Mouse (Mus musculus) brown adipose tissue, adult 24 weeks (tissue): Measurements from ENCODE around the gene Fbln1. TPM values are rescaled to one million over a fixed set of nuclear protein-coding genes. Genes with fewer than 3 reads are reported as not detected.

ENCODE experiments used
- H3K27ac ChIP-seq: fragments of 200-500 bp; replicated peaks from 2 replicates; pipeline ENCODE4 v1.5.1; 2012; ENCODE audit warnings: low read depth, mild to moderate bottlenecking, low read length
- H3K4me1 ChIP-seq: fragments of 200-500 bp; 2 replicates; pipeline ENCODE4 v1.6.1; 2012; ENCODE audit warnings: low read length, mixed read lengths; ENCODE audit not compliant: control insufficient read depth, insufficient read depth, insufficient read length
- H3K4me3 ChIP-seq: fragments of 200-500 bp; 2 replicates; pipeline ENCODE4 v1.5.1; 2012; ENCODE audit warnings: low read depth, mild to moderate bottlenecking, low read length, moderate library complexity; ENCODE audit not compliant: insufficient read depth
- polyA plus RNA-seq: library from polyadenylated mRNA; stranded (reverse); fragments of >200 nt; gene quantifications from 2 replicates; pipeline ENCODE4 v1.2.4, GENCODE M21; 2012; ENCODE audit not compliant: missing spikeins, insufficient read depth, insufficient read length

Fbln1 gene
- 2.8 and 5.2 TPM in 2 replicates for polyA plus RNA-seq

DNA sequence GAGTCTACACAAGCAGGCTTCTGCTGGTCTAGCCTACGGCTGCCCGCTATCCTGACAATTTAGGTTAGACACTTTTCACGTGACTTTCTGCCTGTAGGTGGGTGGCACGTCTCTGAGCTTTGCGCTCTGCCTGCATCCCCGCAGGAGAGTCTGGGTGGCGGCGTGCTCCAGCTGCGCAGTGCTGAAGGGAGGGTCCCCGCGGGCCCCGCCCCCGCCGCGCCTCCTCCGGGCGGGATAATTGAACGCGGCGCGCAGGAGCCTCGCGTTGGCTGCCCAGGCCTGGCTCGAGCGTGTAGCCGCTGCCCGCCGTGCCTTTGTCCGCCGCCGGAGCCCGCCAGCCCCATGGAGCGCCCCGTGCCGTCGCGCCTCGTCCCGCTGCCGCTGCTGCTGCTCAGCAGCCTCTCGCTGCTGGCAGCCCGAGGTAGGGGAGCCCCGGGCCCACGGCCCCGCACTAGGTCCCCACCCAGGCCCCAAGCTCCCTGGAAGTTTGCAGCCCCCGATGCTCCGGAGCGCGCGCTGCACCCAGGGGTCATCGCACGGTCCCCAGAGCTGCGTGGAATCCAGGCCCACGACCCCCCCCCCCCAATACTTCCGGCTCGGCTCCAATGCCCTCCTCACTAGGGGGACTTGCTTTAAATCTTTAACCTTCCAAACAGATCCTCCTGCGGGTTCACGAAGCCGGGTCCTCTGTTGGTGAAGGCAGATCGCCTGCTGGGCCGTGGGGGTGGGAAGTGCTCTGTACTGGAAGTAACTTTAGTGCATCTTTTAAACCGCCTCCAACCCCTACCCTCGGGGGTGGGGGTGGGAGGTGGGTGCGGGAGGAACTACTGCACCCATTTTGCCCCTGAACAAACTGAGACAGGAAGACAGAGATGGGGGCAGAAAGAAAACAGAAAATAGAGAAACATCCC is at the start of gene Fbln1:
Gene Fbln1 (plus strand): TSS at position 158 of the 911 bp plus-strand sequence.
- H3K4me3 ChIP-seq = peak within 1 kb of the TSS; percentile 28; the same call in 1 of the 2 replicates
- H3K4me1 ChIP-seq = no peaks in the 10 kb centered on the region
- H3K27ac ChIP-seq = no peak within 1 kb of the TSS

DNA sequence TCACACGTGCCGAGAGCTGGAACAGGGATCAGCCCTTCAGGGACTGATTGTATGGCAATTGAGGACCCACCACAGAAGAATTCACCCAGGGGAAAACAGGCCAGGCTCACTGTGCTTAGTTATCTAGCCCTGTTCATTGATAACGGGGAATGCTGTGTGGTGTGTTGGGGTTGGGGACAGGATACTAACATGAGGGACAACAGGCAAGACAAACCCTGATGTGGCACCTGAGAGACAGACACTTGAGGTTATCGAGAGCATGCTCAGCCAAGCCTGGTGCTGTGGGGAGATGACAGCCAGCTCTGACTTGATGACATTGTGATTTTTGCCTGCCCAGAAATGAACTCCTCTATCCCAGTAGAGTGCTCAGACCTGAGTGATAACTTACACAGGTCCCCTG is 49.6 kb upstream of the Fbln1 start:
- Histone ChIP-seq H3K4me1 (no peaks in the 10 kb centered on the region), H3K27ac (no peak overlapping the region), H3K4me3 (no peak overlapping the region)

DNA sequence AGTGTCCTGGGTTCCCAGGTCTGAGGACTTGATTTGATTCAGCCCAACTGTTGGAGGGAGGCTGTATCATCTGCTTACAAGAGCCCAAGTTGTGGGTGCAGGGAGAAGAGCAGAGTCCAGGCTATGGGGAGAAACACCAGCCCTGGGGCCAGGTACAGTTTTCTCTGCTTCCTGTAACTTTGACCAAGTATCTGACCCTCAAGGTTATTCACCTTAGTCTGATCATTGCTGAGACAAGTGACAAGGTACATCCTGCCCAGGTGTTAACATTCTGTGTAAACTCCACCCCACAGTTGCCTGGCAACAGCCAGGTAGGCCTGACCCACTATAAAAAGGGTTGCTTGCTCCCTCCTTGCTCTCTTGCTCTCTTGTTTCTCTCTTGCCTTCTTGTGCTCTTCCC is 44.3 kb upstream of the Fbln1 start:
- Histone ChIP-seq H3K4me1 (no peaks in the 10 kb centered on the region), H3K4me3 (no peak overlapping the region), H3K27ac (no peak overlapping the region)

DNA sequence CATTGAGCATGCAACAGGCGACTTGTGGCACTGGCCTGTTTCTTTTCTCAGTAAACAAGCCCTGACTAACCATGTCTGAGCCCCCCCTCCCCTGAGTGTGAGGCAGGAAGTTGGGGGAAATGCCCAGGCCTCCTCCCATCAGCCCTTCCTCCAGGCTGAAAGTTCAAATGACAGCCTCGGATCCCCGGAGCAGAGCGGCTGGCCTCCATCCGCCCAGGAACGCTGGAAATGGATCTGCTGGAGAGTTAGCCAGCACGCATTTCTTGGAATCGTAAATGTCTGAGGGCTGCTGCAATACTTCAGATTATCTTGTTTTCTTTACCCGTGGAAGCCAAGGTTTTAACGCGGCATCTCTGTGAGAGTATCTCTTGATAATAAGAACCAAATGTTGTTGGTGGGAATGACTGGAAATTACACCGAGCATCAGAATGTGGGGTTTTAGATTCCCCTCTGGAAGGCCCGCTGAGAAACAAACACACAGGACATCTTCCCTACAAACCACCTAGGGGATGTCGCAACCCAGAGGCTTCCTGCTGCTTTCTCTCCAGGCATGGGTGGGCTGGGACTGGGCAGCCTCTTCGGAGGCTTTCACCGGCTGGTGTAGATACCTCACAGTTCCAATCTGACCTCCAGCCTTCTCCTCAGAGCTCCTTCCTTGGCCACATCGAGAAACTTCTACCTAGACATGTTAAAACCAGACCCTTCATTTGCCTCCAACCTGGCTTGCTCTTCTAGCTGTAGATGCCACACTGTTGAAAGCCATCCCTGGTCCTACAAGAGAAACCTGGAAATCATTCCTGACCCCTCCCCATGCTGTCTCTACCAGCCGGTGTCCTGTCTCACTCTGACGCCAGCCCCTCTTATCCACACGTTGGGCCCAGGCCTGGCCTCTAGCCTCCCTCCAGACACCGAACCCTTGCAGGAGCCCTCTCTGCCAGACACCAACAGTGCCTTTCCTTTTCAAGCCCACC is 42.8 kb upstream of the Fbln1 start:
- H3K27ac ChIP-seq = no peak overlapping the region
- no peaks in the 10 kb centered on the region for H3K4me1 ChIP-seq
- H3K4me3 ChIP-seq = no peak overlapping the region

DNA sequence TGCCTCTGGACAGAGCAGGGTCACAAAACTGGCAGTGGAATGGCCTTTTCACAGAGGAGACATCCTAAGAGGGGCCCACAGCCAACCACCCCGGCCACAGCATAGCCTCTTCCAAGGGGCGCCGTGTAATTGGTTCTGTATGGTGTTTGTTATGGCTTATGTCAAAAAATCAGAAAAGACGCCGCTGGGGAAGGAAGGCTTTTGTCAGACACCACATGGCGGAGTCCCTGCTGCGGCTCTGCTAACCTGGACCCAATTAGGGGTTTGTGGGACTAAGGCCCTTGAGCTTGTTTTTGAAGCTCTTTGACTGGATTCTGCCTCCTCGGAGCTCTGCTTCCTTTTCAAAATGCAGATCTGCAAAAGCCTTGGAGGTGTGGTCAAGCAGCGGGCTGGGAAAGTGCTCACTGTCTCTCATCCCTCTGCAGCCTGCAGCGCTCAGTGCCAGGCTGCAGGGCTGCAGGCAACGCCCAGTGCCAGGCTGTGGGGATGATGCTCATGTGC is 39.3 kb upstream of the Fbln1 start:
- Histone ChIP-seq H3K4me1 (no peaks in the 10 kb centered on the region), H3K4me3 (no peak overlapping the region), H3K27ac (no peak overlapping the region)

DNA sequence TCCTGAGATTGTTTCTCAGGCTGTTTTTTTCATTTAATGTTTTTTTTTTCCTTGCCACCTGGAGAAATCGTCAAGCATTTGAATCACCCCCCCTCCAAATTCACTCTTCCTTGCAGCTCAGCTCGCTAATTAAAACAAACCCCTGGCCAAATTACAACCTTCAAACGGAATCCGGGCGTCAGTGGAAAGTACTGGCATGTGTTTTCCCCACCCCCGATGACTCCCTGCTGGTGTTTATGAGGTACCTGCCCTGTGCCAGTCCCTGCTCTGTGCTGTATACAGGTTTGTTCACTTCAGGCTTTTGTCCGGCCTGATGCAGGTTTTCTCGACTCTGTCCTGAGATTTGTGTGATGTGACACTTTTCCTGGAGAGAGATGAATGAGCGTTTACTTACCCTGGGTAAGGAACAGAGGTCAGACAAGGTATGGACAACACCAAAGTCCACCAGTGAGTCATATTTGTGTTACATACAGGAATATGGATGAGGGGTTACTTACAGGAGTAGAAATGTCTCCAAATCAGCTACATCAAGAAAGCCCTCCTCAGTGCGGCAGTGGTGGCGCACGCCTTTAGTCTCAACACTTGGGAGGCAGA is 38.6 kb upstream of the Fbln1 start:
- Histone ChIP-seq H3K4me1 (no peaks in the 10 kb centered on the region), H3K4me3 (no peak overlapping the region), H3K27ac (no peak overlapping the region)

DNA sequence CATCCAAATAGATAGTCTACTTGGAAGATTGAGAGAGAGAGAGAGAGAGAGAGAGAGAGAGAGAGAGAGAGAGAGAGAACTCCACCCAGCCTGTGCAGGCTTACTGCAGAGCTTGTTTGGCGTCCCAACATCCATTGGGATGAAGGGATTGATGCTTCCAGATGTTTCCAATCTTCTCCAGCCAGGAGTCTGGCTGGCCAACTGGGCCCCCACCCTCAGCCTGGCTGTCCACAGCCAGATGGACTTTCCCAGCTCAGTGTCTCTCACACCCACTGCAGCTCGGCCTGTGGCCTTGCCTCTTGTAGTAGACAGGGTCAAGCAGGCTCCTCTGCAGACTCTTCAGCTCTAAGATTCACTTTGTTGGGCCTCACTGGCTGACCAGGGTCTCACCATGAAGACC is 33.7 kb upstream of the Fbln1 start:
- no peak overlapping the region for H3K27ac ChIP-seq
- H3K4me3 ChIP-seq = no peak overlapping the region
- H3K4me1 ChIP-seq = no peaks in the 10 kb centered on the region

DNA sequence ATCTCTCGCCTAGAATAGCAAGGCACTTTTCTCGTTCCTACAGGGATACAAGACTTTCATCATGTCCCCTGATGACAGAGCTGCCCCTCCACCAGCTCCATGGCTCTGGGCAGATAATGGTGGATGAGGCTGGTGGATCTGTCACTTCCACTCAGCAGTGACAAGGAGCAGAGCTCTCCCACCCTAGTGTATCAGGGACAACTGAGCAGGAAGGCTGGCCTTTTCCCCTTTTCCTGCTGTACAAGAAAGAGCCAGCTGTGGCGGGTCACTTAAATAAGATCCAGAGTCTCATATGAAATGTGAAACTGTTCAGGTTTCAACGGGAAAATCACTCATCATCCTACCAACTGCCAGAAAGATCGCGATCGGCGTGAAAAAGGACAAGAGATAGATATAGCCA is 32.3 kb upstream of the Fbln1 start:
- H3K4me1 ChIP-seq = no peaks in the 10 kb centered on the region
- no peak overlapping the region for H3K27ac ChIP-seq
- H3K4me3 ChIP-seq = no peak overlapping the region

DNA sequence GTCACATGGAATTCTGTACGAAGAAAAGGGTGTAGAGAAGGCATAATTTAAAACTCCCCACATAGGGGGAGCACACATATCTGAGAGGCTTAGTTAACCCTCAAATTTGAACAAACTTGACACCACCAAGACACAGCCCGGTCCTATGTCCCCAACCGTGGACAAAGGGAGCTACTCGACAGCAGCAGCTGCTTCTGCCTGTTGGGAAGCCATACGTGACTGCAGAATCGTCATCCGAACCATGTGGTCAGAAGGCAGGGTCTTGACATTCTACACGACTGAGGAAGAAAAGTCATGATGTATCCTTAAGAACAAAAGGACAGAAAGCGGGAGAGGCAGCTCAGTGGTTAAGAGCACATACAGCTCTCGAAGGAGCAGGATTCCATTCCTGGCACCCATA is 31.7 kb upstream of the Fbln1 start:
- no peak overlapping the region for H3K27ac ChIP-seq
- no peak overlapping the region for H3K4me3 ChIP-seq
- H3K4me1 ChIP-seq = no peaks in the 10 kb centered on the region

DNA sequence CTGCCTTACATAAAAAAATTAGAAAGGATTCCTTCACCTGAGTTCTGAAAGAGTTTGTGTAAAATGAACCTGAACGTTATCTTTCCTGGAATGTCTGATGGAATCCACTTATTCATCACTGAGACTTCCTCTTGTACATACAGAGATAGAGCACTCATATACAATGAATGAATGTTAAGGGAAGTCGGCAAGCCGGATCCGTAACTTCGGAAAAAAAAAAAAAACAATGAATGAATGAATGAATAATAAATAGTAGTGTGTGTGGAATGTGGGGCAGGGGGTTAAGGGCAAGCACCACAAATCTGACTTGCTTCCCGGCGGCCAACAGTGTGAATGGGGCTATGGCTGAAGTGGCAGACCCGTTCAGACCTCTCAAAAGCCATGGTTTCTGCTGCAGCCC is 28.2 kb upstream of the Fbln1 start:
- Histone ChIP-seq H3K4me1 (no peaks in the 10 kb centered on the region), H3K4me3 (no peak overlapping the region), H3K27ac (no peak overlapping the region)

DNA sequence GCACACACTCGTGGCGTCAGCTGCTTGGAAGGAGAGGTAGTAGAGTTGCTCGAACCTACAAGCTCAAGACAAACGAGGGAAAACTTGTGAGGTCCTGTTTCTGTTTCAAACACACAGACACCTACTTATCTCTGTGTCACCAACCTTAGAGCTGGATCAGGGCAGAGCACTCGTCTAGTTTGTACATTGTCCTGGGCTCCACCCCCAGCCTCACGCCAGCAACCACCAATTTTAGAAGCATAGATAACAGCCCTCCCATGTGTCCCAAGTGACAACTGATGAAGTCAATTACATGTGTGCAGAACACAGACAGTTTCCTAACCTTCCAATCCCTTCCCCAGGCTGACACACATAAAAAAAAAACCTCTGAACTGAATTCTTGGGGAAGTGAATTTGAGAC is 27.6 kb upstream of the Fbln1 start:
- Histone ChIP-seq H3K27ac (no peak overlapping the region), H3K4me1 (no peaks in the 10 kb centered on the region), H3K4me3 (no peak overlapping the region)

DNA sequence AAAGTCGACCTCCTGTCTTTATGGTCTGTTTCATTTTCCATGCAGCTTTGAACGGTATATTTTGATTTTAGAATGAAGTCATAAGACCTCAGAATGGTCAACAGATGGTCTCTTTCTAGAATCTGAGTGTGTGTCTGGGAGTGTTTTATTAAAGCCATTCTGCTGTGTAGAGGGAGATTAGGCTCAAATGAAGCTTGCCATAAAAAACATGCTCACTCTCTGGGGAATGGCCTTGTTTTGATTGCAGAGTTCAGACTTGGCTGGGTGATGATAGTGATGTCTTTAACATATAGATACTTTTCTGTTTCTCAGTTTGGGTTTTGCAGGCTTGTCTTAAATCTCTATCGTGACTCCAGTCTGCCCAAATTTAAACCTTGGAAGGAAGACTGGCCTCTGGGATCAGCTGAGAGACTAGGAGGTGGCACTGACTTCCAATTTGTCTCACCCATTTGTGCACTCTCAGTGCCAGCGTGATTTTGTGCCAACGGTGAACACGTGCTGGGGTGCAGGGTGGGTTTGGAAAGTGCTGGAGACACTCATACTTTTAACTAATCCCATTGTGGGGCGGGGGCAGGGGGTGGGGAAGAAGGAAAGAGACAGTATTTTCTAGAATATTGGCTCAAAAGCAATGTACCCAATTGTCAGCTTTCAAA is 26.1 kb upstream of the Fbln1 start:
- Histone ChIP-seq H3K4me3 (no peak overlapping the region), H3K4me1 (no peaks in the 10 kb centered on the region), H3K27ac (no peak overlapping the region)

DNA sequence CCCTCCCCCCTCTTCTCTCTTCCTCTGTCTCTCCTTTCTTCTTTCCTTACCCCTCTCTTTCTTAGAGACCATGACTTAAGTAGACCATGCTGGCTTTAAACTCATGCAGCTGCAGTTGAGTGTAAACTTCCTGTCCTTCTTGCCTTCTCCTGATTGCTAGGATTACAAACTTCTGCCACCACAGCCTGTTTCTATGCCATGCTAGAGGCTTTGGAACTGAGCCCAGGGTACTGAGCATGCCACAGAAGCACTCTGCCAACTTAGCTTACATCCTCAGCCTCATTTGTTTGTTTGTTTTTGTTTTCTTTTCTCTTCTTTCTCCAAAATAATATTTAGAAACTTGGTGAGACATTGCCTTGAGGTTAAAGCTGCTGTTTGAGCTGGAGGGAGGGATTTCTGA is 25.4 kb upstream of the Fbln1 start:
- no peak overlapping the region for H3K4me3 ChIP-seq
- H3K27ac ChIP-seq = no peak overlapping the region
- H3K4me1 ChIP-seq = no peaks in the 10 kb centered on the region

DNA sequence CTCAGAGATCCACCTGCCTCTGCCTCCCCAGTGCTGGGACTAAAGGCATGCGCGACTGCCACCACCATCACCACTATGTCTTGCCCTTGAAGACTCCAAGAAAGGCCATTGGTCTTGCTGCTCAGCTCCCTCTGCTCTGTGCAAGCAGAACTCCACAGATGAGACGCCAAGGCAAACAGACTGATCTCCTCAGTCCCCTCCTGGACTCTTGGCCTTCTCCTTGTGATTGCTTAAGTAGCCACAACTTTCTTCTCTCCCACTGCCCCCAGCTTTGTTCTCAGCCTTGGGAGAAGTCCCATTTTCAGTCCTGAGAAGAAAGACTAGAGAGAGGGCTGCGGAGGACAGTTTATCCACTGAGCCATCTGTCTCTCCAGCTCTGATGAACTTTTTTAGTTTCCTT is 23.7 kb upstream of the Fbln1 start:
- H3K27ac ChIP-seq = no peak overlapping the region
- H3K4me3 ChIP-seq = no peak overlapping the region

More for the DNA sequence above, 23.7 kb upstream of the Fbln1 start:
- H3K4me1 ChIP-seq = no peaks in the 10 kb centered on the region
